Mouse (Mus musculus): ENCODE results near the gene Rpp40. TPM values are rescaled to one million over a fixed set of nuclear protein-coding genes. Genes with fewer than 3 reads are reported as not detected.
A peak's percentile ranks its signal among the peaks of the same experiment; 100 is the strongest.

Rpp40 gene
- polyA plus RNA-seq, 1 experiment: 4.0 TPM

- H3K4me1 ChIP-seq (ENCODE audit: control insufficient read depth, insufficient read depth, low read length): no peaks in the 10 kb centered on the region
- TF ChIP-seq CTCF (IDR thresholded peaks at IDR 0.05; ENCODE audit: extremely low read depth, insufficient read depth, low read length) (no peak), POLR2A (IDR thresholded peaks at IDR 0.05; ENCODE audit: extremely low read depth, insufficient read depth, low read length) (no peak)
- no peak overlapping the region for H3K4me3 ChIP-seq (ENCODE audit: insufficient read depth, low read length)
- no peak overlapping the region for H3K27ac ChIP-seq (ENCODE audit: insufficient read depth, low read length)
These were observed 13.3 kb downstream of the Rpp40 start for GRCm38 (mm10) chr13:35892866-35893265.

GRCm38 (mm10) chr13:35886121-35886725 is 19.9 kb downstream of the Rpp40 start:
- Histone ChIP-seq H3K4me3 (ENCODE audit: insufficient read depth, low read length) (no peak overlapping the region), H3K4me1 (ENCODE audit: control insufficient read depth, insufficient read depth, low read length) (no peaks in the 10 kb centered on the region), H3K27ac (ENCODE audit: insufficient read depth, low read length) (no peak overlapping the region)
- TF ChIP-seq POLR2A (IDR thresholded peaks at IDR 0.05; ENCODE audit: extremely low read depth, insufficient read depth, low read length) (no peak), CTCF (IDR thresholded peaks at IDR 0.05; ENCODE audit: extremely low read depth, insufficient read depth, low read length) (peak; percentile 52)

GRCm38 (mm10) chr13:35880555-35881046 is 25.6 kb downstream of the Rpp40 start:
- Histone ChIP-seq H3K27ac (ENCODE audit: insufficient read depth, low read length) (no peak overlapping the region), H3K4me3 (ENCODE audit: insufficient read depth, low read length) (no peak overlapping the region), H3K4me1 (ENCODE audit: control insufficient read depth, insufficient read depth, low read length) (no peaks in the 10 kb centered on the region)
- no peak for TF ChIP-seq CTCF (IDR thresholded peaks at IDR 0.05; ENCODE audit: extremely low read depth, insufficient read depth, low read length)
- TF ChIP-seq POLR2A (IDR thresholded peaks at IDR 0.05; ENCODE audit: extremely low read depth, insufficient read depth, low read length): no peak

GRCm38 (mm10) chr13:35879519-35879918 is 26.6 kb downstream of the Rpp40 start:
- no peak overlapping the region for H3K4me3 ChIP-seq (ENCODE audit: insufficient read depth, low read length)
- no peaks in the 10 kb centered on the region for H3K4me1 ChIP-seq (ENCODE audit: control insufficient read depth, insufficient read depth, low read length)
- no peak overlapping the region for H3K27ac ChIP-seq (ENCODE audit: insufficient read depth, low read length)
- no peak for TF ChIP-seq POLR2A (IDR thresholded peaks at IDR 0.05; ENCODE audit: extremely low read depth, insufficient read depth, low read length)

- no peak for TF ChIP-seq POLR2A (IDR thresholded peaks at IDR 0.05; ENCODE audit: extremely low read depth, insufficient read depth, low read length)
- TF ChIP-seq CTCF (IDR thresholded peaks at IDR 0.05; ENCODE audit: extremely low read depth, insufficient read depth, low read length): no peak
- Histone ChIP-seq H3K4me1 (ENCODE audit: control insufficient read depth, insufficient read depth, low read length) (no peaks in the 10 kb centered on the region), H3K27ac (ENCODE audit: insufficient read depth, low read length) (no peak overlapping the region), H3K4me3 (ENCODE audit: insufficient read depth, low read length) (no peak overlapping the region)
These were observed 27.1 kb downstream of the Rpp40 start for GRCm38 (mm10) chr13:35879068-35879467.

- no peak overlapping the region for H3K27ac ChIP-seq (ENCODE audit: insufficient read depth, low read length)
- H3K4me3 ChIP-seq (ENCODE audit: insufficient read depth, low read length): no peak overlapping the region
- TF ChIP-seq CTCF (IDR thresholded peaks at IDR 0.05; ENCODE audit: extremely low read depth, insufficient read depth, low read length): no peak
- TF ChIP-seq POLR2A (IDR thresholded peaks at IDR 0.05; ENCODE audit: extremely low read depth, insufficient read depth, low read length): no peak
- no peaks in the 10 kb centered on the region for H3K4me1 ChIP-seq (ENCODE audit: control insufficient read depth, insufficient read depth, low read length)
These were observed 27.9 kb downstream of the Rpp40 start for GRCm38 (mm10) chr13:35878282-35878681.

- no peak overlapping the region for H3K4me3 ChIP-seq (ENCODE audit: insufficient read depth, low read length)
- H3K4me1 ChIP-seq (ENCODE audit: control insufficient read depth, insufficient read depth, low read length): no peaks in the 10 kb centered on the region
- TF ChIP-seq POLR2A (IDR thresholded peaks at IDR 0.05; ENCODE audit: extremely low read depth, insufficient read depth, low read length): no peak
- no peak for TF ChIP-seq CTCF (IDR thresholded peaks at IDR 0.05; ENCODE audit: extremely low read depth, insufficient read depth, low read length)
- H3K27ac ChIP-seq (ENCODE audit: insufficient read depth, low read length): no peak overlapping the region
These were observed 30.8 kb downstream of the Rpp40 start for GRCm38 (mm10) chr13:35875396-35875795.

- TF ChIP-seq CTCF (IDR thresholded peaks at IDR 0.05; ENCODE audit: extremely low read depth, insufficient read depth, low read length) (no peak), POLR2A (IDR thresholded peaks at IDR 0.05; ENCODE audit: extremely low read depth, insufficient read depth, low read length) (no peak)
These were observed 35.1 kb downstream of the Rpp40 start for GRCm38 (mm10) chr13:35871107-35871506.

GRCm38 (mm10) chr13:35870659-35871058 is 35.5 kb downstream of the Rpp40 start:
- TF ChIP-seq CTCF (IDR thresholded peaks at IDR 0.05; ENCODE audit: extremely low read depth, insufficient read depth, low read length) (no peak), POLR2A (IDR thresholded peaks at IDR 0.05; ENCODE audit: extremely low read depth, insufficient read depth, low read length) (no peak)
- no peaks in the 10 kb centered on the region for H3K4me1 ChIP-seq (ENCODE audit: control insufficient read depth, insufficient read depth, low read length)
- no peak overlapping the region for H3K4me3 ChIP-seq (ENCODE audit: insufficient read depth, low read length)
- H3K27ac ChIP-seq (ENCODE audit: insufficient read depth, low read length): no peak overlapping the region

More at GRCm38 (mm10) chr13:35871107-35871506, 35.1 kb downstream of the Rpp40 start:
- H3K27ac ChIP-seq (ENCODE audit: insufficient read depth, low read length): no peak overlapping the region
- H3K4me3 ChIP-seq (ENCODE audit: insufficient read depth, low read length): no peak overlapping the region
- no peaks in the 10 kb centered on the region for H3K4me1 ChIP-seq (ENCODE audit: control insufficient read depth, insufficient read depth, low read length)

GRCm38 (mm10) chr13:35860916-35861315 is 45.2 kb downstream of the Rpp40 start:
- no peak for TF ChIP-seq CTCF (IDR thresholded peaks at IDR 0.05; ENCODE audit: extremely low read depth, insufficient read depth, low read length)
- no peak for TF ChIP-seq POLR2A (IDR thresholded peaks at IDR 0.05; ENCODE audit: extremely low read depth, insufficient read depth, low read length)
- peaks cover 1% of the 10 kb centered on the region; the same call in 1 of the 2 replicates for H3K4me1 ChIP-seq (ENCODE audit: control insufficient read depth, insufficient read depth, low read length)
- no peak overlapping the region for H3K4me3 ChIP-seq (ENCODE audit: insufficient read depth, low read length)
- H3K27ac ChIP-seq (ENCODE audit: insufficient read depth, low read length): no peak overlapping the region
